ENCODE assay signal across 8 mouse cellular contexts in the genomic region with DNA sequence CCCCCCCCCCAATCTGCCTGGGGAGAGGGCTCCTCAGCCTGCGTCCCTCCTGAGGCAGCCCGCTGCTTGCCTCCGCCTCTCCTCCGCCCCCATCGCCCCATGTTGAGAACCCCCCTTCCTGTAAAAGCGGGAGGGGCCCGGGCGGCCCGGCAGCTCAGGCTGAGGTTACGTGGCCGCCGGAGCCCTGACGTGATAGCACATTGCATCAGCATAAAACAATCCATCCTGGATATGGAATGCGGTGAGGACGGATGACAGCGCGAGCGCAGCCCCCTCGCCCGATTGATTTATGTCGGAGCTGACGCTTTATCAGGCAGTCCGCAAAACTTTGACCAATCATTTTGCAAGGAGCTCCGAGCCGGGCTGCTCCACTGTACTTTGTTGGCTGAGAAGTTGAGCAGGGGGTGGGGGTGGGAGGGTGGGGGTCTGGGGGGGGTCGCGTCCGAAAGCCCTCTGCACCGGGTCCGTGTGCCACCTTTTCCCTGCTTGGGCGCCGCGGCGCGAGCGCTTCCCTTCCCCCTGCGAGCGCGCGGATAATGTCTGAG. TPM values are rescaled to one million over a fixed set of nuclear protein-coding genes. Genes with fewer than 3 reads are reported as not detected.
DNase-seq lines count a peak whose midpoint lies in the region; ATAC-seq lines count a peak whose summit lies in the region.

A gene (plus strand): TSS at position 462 of the 545 bp plus-strand sequence.

- no peak within 1 kb of the TSS for H3K4me2 ChIP-seq in midbrain, embryonic 14.5 days (ENCODE audit: low read length)
- H3K4me2 ChIP-seq in midbrain, embryonic 11.5 days = no peak within 1 kb of the TSS
- H3K4me2 ChIP-seq in embryonic facial prominence, embryonic 14.5 days (ENCODE audit: low read depth, low read length) = peak within 1 kb of the TSS; percentile 18; the same call in 1 of the 2 replicates

- intact Hi-C loops in left cerebral cortex, postnatal 36 days (cut with DNase I) = no loop called here

- no peak for ATAC-seq in midbrain, embryonic 14.5 days (ENCODE audit: low FRiP score, low TSS enrichment)
- no peak for ATAC-seq in midbrain, embryonic 11.5 days (ENCODE audit: low FRiP score)
- no peak for ATAC-seq in embryonic facial prominence, embryonic 14.5 days (ENCODE audit: low read depth)

- peaks cover 99% of the 10 kb centered on the region for H3K27me3 ChIP-seq in midbrain, embryonic 14.5 days (ENCODE audit: control insufficient read depth, insufficient read depth, low read length)
- peaks cover 98% of the 10 kb centered on the region for H3K27me3 ChIP-seq in midbrain, embryonic 11.5 days (ENCODE audit: control insufficient read depth, insufficient read depth, low read length)
- H3K27me3 ChIP-seq in embryonic facial prominence, embryonic 14.5 days (replicated peaks; ENCODE audit: control insufficient read depth, insufficient read depth, low read length) = peaks cover 99% of the 10 kb centered on the region

- DNase-seq in midbrain, embryonic 14.5 days = no peak
- DNase-seq in midbrain, embryonic 11.5 days (ENCODE audit: low spot score, missing footprints) = no peak
- no peak for DNase-seq in embryonic facial prominence, embryonic 14.5 days (ENCODE audit: low spot score)
- peak; percentile 83 to 89 for DNase-seq in kidney, postnatal 4 days
- DNase-seq in yolk sac, embryonic 10.5 days (ENCODE audit: low spot score) = peak; percentile 71
- DNase-seq in left cerebral cortex, postnatal 36 days (ENCODE audit: low spot score in 2 of 2) = no peak
- DNase-seq in gastrocnemius, adult 18-20 months (ENCODE audit: low spot score) = no peak
- DNase-seq in lung, postnatal 36 days = no peak

- H3K9ac ChIP-seq in midbrain, embryonic 14.5 days (replicated peaks; ENCODE audit: low read length) = no peak within 1 kb of the TSS
- H3K9ac ChIP-seq in midbrain, embryonic 11.5 days (ENCODE audit: low read length) = no peak within 1 kb of the TSS
- no peak within 1 kb of the TSS for H3K9ac ChIP-seq in embryonic facial prominence, embryonic 14.5 days (ENCODE audit: low read depth, low read length)

- no peaks in the 10 kb centered on the region for H3K36me3 ChIP-seq in midbrain, embryonic 14.5 days (ENCODE audit: control insufficient read depth, insufficient read depth, low read length)
- H3K36me3 ChIP-seq in midbrain, embryonic 11.5 days (ENCODE audit: control insufficient read depth, insufficient read depth, low read length) = no peaks in the 10 kb centered on the region
- no peaks in the 10 kb centered on the region for H3K36me3 ChIP-seq in embryonic facial prominence, embryonic 14.5 days (ENCODE audit: control insufficient read depth, insufficient read depth, low read length)

- WGBS in midbrain, embryonic 14.5 days = under 1% methylated on average over 40 of the region's 40 CpGs
- under 1% methylated on average over 37 of the region's 40 CpGs for WGBS in midbrain, embryonic 11.5 days
- under 1% methylated on average over 25 of the region's 40 CpGs for WGBS in embryonic facial prominence, embryonic 14.5 days

- peak within 1 kb of the TSS; percentile 8; the same call in 1 of the 2 replicates for H3K4me3 ChIP-seq in midbrain, embryonic 14.5 days (replicated peaks; ENCODE audit: low read depth, low read length)
- no peak within 1 kb of the TSS for H3K4me3 ChIP-seq in midbrain, embryonic 11.5 days (ENCODE audit: low read depth, low read length)
- H3K4me3 ChIP-seq in embryonic facial prominence, embryonic 14.5 days (ENCODE audit: low read depth, low read length) = peak within 1 kb of the TSS; percentile 21

- H3K9me3 ChIP-seq in midbrain, embryonic 14.5 days (ENCODE audit: control insufficient read depth, low read length) = no peaks in the 10 kb centered on the region
- no peaks in the 10 kb centered on the region for H3K9me3 ChIP-seq in midbrain, embryonic 11.5 days (ENCODE audit: control insufficient read depth, low read length)
- no peaks in the 10 kb centered on the region for H3K9me3 ChIP-seq in embryonic facial prominence, embryonic 14.5 days (ENCODE audit: control insufficient read depth, low read length)

- H3K4me1 ChIP-seq in midbrain, embryonic 14.5 days (ENCODE audit: control insufficient read depth, insufficient read depth, low read length) = no peaks in the 10 kb centered on the region
- H3K4me1 ChIP-seq in midbrain, embryonic 11.5 days (ENCODE audit: control insufficient read depth, insufficient read depth, low read length) = peaks cover 4% of the 10 kb centered on the region; the same call in 1 of the 2 replicates
- H3K4me1 ChIP-seq in embryonic facial prominence, embryonic 14.5 days (ENCODE audit: control insufficient read depth, insufficient read depth, low read length) = no peaks in the 10 kb centered on the region

- no peak within 1 kb of the TSS for H3K27ac ChIP-seq in midbrain, embryonic 14.5 days (replicated peaks; ENCODE audit: low read depth, low read length)
- no peak within 1 kb of the TSS for H3K27ac ChIP-seq in midbrain, embryonic 11.5 days (ENCODE audit: low read depth, low read length)
- H3K27ac ChIP-seq in embryonic facial prominence, embryonic 14.5 days (replicated peaks; ENCODE audit: low read depth, low read length) = no peak within 1 kb of the TSS

RNA-seq across cellular contexts. Expression of the gene that starts here (rescaled TPM):
- polyA plus RNA-seq in midbrain, embryonic 14.5 days (2014; fragmentation: Nextera tagmentation; extraction: Ambion mirVana) = not detected in 2 replicates
- polyA plus RNA-seq in midbrain, embryonic 11.5 days (2014; fragmentation: Nextera tagmentation; extraction: Ambion mirVana) = not detected in 2 replicates
- polyA plus RNA-seq in embryonic facial prominence, embryonic 14.5 days (2014; fragmentation: Nextera tagmentation; extraction: Ambion mirVana) = 0.10 TPM in 1 of 2 replicates, not detected in the other
- not detected for total RNA-seq in left cerebral cortex, postnatal 36 days (2021)
- under 1 TPM; 0.09 TPM for total RNA-seq in gastrocnemius, adult 18-20 months (2021)

Comparison
In these comparisons a context has a peak if more than half of its experiments do, and no peak if none do; other contexts are left out.
1. DNase-seq: peak in kidney, postnatal 4 days (2 of 2) and yolk sac, embryonic 10.5 days (single experiment); none in midbrain, embryonic 14.5 days (single experiment), midbrain, embryonic 11.5 days (single experiment), embryonic facial prominence, embryonic 14.5 days (single experiment), left cerebral cortex, postnatal 36 days (0 of 2), gastrocnemius, adult 18-20 months (single experiment) and lung, postnatal 36 days (single experiment).